Mouse (Mus musculus) liver, adult 2 months (tissue): ENCODE data around the gene Ofd1. TPM values are rescaled to one million over a fixed set of nuclear protein-coding genes. Genes with fewer than 3 reads are reported as not detected.
A peak's percentile ranks its signal among the peaks of the same experiment; 100 is the strongest.

ENCODE experiments used
- DNase-seq: peaks from one replicate; pipeline ENCODE4 v3.0.0-alpha.2; 2011; ENCODE audit warnings: low read depth, low spot score; ENCODE audit errors: extremely low read depth
- H3K27ac ChIP-seq: fragments of 200-500 bp; replicated peaks from 2 replicates; pipeline ENCODE4 v1.5.1; 2012; ENCODE audit warnings: low read depth, mild to moderate bottlenecking, control low read depth, inconsistent platforms, low read length; ENCODE audit not compliant: insufficient read depth
- H3K27me3 ChIP-seq: fragments of 200-500 bp; 2 replicates; pipeline ENCODE4 v1.6.1; 2012; ENCODE audit warnings: mild to moderate bottlenecking, moderate library complexity, low read length, inconsistent platforms; ENCODE audit not compliant: control insufficient read depth, insufficient read depth
- H3K36me3 ChIP-seq: fragments of 200-500 bp; 2 replicates; pipeline ENCODE4 v1.6.1; 2012; ENCODE audit warnings: low read length, inconsistent platforms; ENCODE audit not compliant: control insufficient read depth, insufficient read depth
- H3K4me1 ChIP-seq: fragments of 200-500 bp; 2 replicates; pipeline ENCODE4 v1.6.1; 2011; ENCODE audit warnings: low read length; ENCODE audit not compliant: control insufficient read depth, insufficient read depth
- H3K4me3 ChIP-seq: fragments of 200-500 bp; 2 replicates; pipeline ENCODE4 v1.5.1; 2011; ENCODE audit warnings: low read depth, mild to moderate bottlenecking, control low read depth, low read length, moderate library complexity; ENCODE audit not compliant: insufficient read depth
- H3K79me2 ChIP-seq: fragments of 200-500 bp; 2 replicates; pipeline ENCODE4 v1.6.1; 2012; ENCODE audit warnings: inconsistent platforms, mild to moderate bottlenecking, low read length, moderate library complexity; ENCODE audit not compliant: control insufficient read depth, insufficient read depth
- H3K9ac ChIP-seq: fragments of 200-500 bp; 2 replicates; pipeline ENCODE4 v1.6.1; 2012; ENCODE audit warnings: low read depth, mild to moderate bottlenecking, control low read depth, inconsistent platforms, low read length
- CTCF ChIP-seq: fragments of 200-500 bp; IDR thresholded peaks from 2 replicates; pipeline ENCODE4 v1.5.1; 2011; ENCODE audit warnings: low read depth, low read length, control low read depth
- POLR2A ChIP-seq: fragments of 200-500 bp; IDR thresholded peaks from 2 replicates; pipeline ENCODE4 v1.6.1; 2011; ENCODE audit warnings: low read length, control low read depth; ENCODE audit not compliant: insufficient read depth; ENCODE audit errors: extremely low read depth
- WGBS: fragments of 180-500 bp; shearing (Covaris S2); methylation state at CpG from one replicate; pipeline ENCODE4 v1.1.7; 2018; 5-methylcytosine and 5-hydroxymethylcytosine counted together
- polyA plus RNA-seq: library from polyadenylated mRNA; depleted of rRNA; stranded (reverse); fragments of >200 nt; gene quantifications from 2 replicates; pipeline ENCODE4 v1.2.3, GENCODE M21; 2012
- total RNA-seq: library from RNA; depleted of rRNA; stranded (reverse); fragments of >200 nt; gene quantifications from 2 replicates; pipeline ENCODE4 v1.2.3, GENCODE M21; 2014

The Ofd1 gene
- total and polyA plus RNA-seq, 2 experiments: 0.31 to 2.2 TPM

GRCm38 (mm10) chrX:166383606-166384005, 56.9 kb downstream of the Ofd1 start:
- no peak overlapping the region for H3K27ac ChIP-seq
- WGBS: 62% methylated on average over 2 of the region's 2 CpGs
- no peaks in the 10 kb centered on the region for H3K79me2 ChIP-seq
- H3K36me3 ChIP-seq: no peaks in the 10 kb centered on the region
- peak; percentile 39 for DNase-seq
- H3K4me3 ChIP-seq: no peak overlapping the region
- no peak overlapping the region for H3K9ac ChIP-seq
- no peaks in the 10 kb centered on the region for H3K4me1 ChIP-seq
- TF ChIP-seq CTCF (no peak), POLR2A (no peak)
- H3K27me3 ChIP-seq: no peaks in the 10 kb centered on the region

GRCm38 (mm10) chrX:166378652-166379051, 61.9 kb downstream of the Ofd1 start:
- no peak for DNase-seq
- Histone ChIP-seq H3K9ac (no peak overlapping the region), H3K27me3 (no peaks in the 10 kb centered on the region), H3K4me3 (no peak overlapping the region), H3K79me2 (no peaks in the 10 kb centered on the region), H3K36me3 (no peaks in the 10 kb centered on the region), H3K4me1 (no peaks in the 10 kb centered on the region), H3K27ac (no peak overlapping the region)
- TF ChIP-seq CTCF (no peak), POLR2A (no peak)
- 88% methylated on average over 5 of the region's 5 CpGs for WGBS

- TF ChIP-seq POLR2A (no peak), CTCF (no peak)
- H3K27ac ChIP-seq: no peak overlapping the region
- no peaks in the 10 kb centered on the region for H3K79me2 ChIP-seq
- H3K4me3 ChIP-seq: no peak overlapping the region
- no peak overlapping the region for H3K9ac ChIP-seq
- 76% methylated on average over 9 of the region's 9 CpGs for WGBS
- H3K27me3 ChIP-seq: no peaks in the 10 kb centered on the region
- no peak for DNase-seq
- no peaks in the 10 kb centered on the region for H3K36me3 ChIP-seq
- no peaks in the 10 kb centered on the region for H3K4me1 ChIP-seq
Measured at GRCm38 (mm10) chrX:166376681-166377328, 63.7 kb downstream of the Ofd1 start.

GRCm38 (mm10) chrX:166365458-166366213, 74.9 kb downstream of the Ofd1 start:
- no peaks in the 10 kb centered on the region for H3K79me2 ChIP-seq
- DNase-seq: no peak
- no peak overlapping the region for H3K9ac ChIP-seq
- no peaks in the 10 kb centered on the region for H3K27me3 ChIP-seq
- H3K4me1 ChIP-seq: no peaks in the 10 kb centered on the region
- no peak overlapping the region for H3K4me3 ChIP-seq
- TF ChIP-seq POLR2A (no peak), CTCF (no peak)
- WGBS: 82% methylated on average over 8 of the region's 8 CpGs
- H3K27ac ChIP-seq: no peak overlapping the region
- no peaks in the 10 kb centered on the region for H3K36me3 ChIP-seq

GRCm38 (mm10) chrX:166360455-166360854, 80.0 kb downstream of the Ofd1 start:
- no peaks in the 10 kb centered on the region for H3K36me3 ChIP-seq
- no peak overlapping the region for H3K4me3 ChIP-seq
- H3K27me3 ChIP-seq: no peaks in the 10 kb centered on the region
- WGBS: 70% methylated on average over 4 of the region's 4 CpGs
- H3K79me2 ChIP-seq: no peaks in the 10 kb centered on the region
- DNase-seq: no peak
- H3K4me1 ChIP-seq: no peaks in the 10 kb centered on the region
- TF ChIP-seq POLR2A: no peak
- TF ChIP-seq CTCF: no peak
- H3K9ac ChIP-seq: no peak overlapping the region
- no peak overlapping the region for H3K27ac ChIP-seq

GRCm38 (mm10) chrX:166359927-166360440, 80.5 kb downstream of the Ofd1 start:
- Histone ChIP-seq H3K4me1 (no peaks in the 10 kb centered on the region), H3K4me3 (no peak overlapping the region), H3K27ac (no peak overlapping the region), H3K79me2 (no peaks in the 10 kb centered on the region), H3K36me3 (no peaks in the 10 kb centered on the region), H3K9ac (no peak overlapping the region), H3K27me3 (no peaks in the 10 kb centered on the region)
- no peak for DNase-seq
- WGBS: 86% methylated on average over 2 of the region's 2 CpGs
- TF ChIP-seq POLR2A (no peak), CTCF (no peak)
